Mouse (Mus musculus) adrenal gland, adult 18-20 months (tissue): ENCODE measurements around the gene Pip4k2a. TPM values are rescaled to one million over a fixed set of nuclear protein-coding genes. Genes with fewer than 3 reads are reported as not detected.

Source experiments
- DNase-seq, 2 experiments: peaks; one replicate each; pipeline ENCODE4 v3.0.0; 2021 to 2022; ENCODE audit warnings: low spot score in 2 of 2
- total RNA-seq, 2 experiments: library from RNA; stranded (reverse); gene quantifications; 1 replicate in 1 of 2; 2 replicates in 1 of 2; pipeline ENCODE4 v1.2.3; 2021

Pip4k2a gene
- total RNA-seq, 2 experiments from 2014 or later: 19.4 to 40.7 TPM

- DNase-seq: no peak
These were observed 40.5 kb downstream of the Pip4k2a start for GRCm38 (mm10) chr2:18957459-18957858.

- DNase-seq: no peak
These were observed 41.0 kb downstream of the Pip4k2a start for GRCm38 (mm10) chr2:18956945-18957344.

- DNase-seq: no peak
These were observed 41.5 kb downstream of the Pip4k2a start for GRCm38 (mm10) chr2:18956424-18956823.

- DNase-seq: no peak
These were observed 42.3 kb downstream of the Pip4k2a start for GRCm38 (mm10) chr2:18955671-18956070.

- DNase-seq: no peak
These were observed 42.9 kb downstream of the Pip4k2a start for GRCm38 (mm10) chr2:18955022-18955421.

- DNase-seq: no peak
These were observed 43.5 kb downstream of the Pip4k2a start for GRCm38 (mm10) chr2:18954422-18954821.

GRCm38 (mm10) chr2:18952102-18952673 is 45.7 kb downstream of the Pip4k2a start:
- no peak for DNase-seq

- no peak for DNase-seq
These were observed 47.2 kb downstream of the Pip4k2a start for GRCm38 (mm10) chr2:18950758-18951157.

- DNase-seq: no peak
These were observed 49.2 kb downstream of the Pip4k2a start for GRCm38 (mm10) chr2:18948741-18949140.

GRCm38 (mm10) chr2:18947669-18948459 is 50.1 kb downstream of the Pip4k2a start:
- DNase-seq: no peak

- DNase-seq: no peak
These were observed 52.5 kb downstream of the Pip4k2a start for GRCm38 (mm10) chr2:18945438-18945837.

GRCm38 (mm10) chr2:18943930-18944329 is 54.0 kb downstream of the Pip4k2a start:
- DNase-seq: no peak

GRCm38 (mm10) chr2:18943366-18943765 is 54.6 kb downstream of the Pip4k2a start:
- DNase-seq: no peak

GRCm38 (mm10) chr2:18940693-18941270 is 57.1 kb downstream of the Pip4k2a start:
- peak in 1 of 2 experiments; percentile 18 for DNase-seq

- DNase-seq: no peak
These were observed 59.0 kb downstream of the Pip4k2a start for GRCm38 (mm10) chr2:18938923-18939329.

GRCm38 (mm10) chr2:18938232-18938631 is 59.7 kb downstream of the Pip4k2a start:
- no peak for DNase-seq

GRCm38 (mm10) chr2:18937611-18938010 is 60.3 kb downstream of the Pip4k2a start:
- DNase-seq: no peak

- no peak for DNase-seq
These were observed 61.5 kb downstream of the Pip4k2a start for GRCm38 (mm10) chr2:18936446-18936845.

- DNase-seq: no peak
These were observed 62.3 kb downstream of the Pip4k2a start for GRCm38 (mm10) chr2:18935581-18936027.

GRCm38 (mm10) chr2:18934131-18934530 is 63.8 kb downstream of the Pip4k2a start:
- no peak for DNase-seq

GRCm38 (mm10) chr2:18933418-18933817 is 64.5 kb downstream of the Pip4k2a start:
- DNase-seq: no peak
